In genomic region chr4:56127730-56128482, GRCm38 (mm10) we compare ENCODE assay signal across 17 mouse cellular contexts.
DNase-seq lines count a peak whose midpoint lies in the region; ATAC-seq and TF ChIP-seq lines count a peak whose summit lies in the region.
"Had no signal": no experiment of that assay in that cellular context is flagged by ENCODE, and none has a peak within 500 bp of the region (broad histone marks: within the 10 kb centered on the region; RNA-seq: fewer than 3 reads in every experiment).

No protein-coding gene starts in this region.

- peak; percentile 5 for DNase-seq in adrenal gland, postnatal 25 days
- DNase-seq in adrenal gland, adult 8-10 months = no peak
- DNase-seq in hindbrain, embryonic 14.5 days (ENCODE audit: low spot score) = peak; percentile 44
- DNase-seq in midbrain, embryonic 14.5 days = peak; percentile 50
- DNase-seq in midbrain, embryonic 11.5 days (ENCODE audit: low spot score, missing footprints) = no peak
- DNase-seq in midbrain, postnatal 0 days (ENCODE audit: low spot score) = peak; percentile 67
- no peak for DNase-seq in embryo, embryonic 10 days (ENCODE audit: low spot score)
- DNase-seq: adrenal gland, adult 2 months; cerebellum, adult 9-10 months; embryo, embryonic 11 days; gastrocnemius, postnatal 36 days; thymus, postnatal 4 days had no signal

- no peaks in the 10 kb centered on the region for H3K36me3 ChIP-seq in hindbrain, embryonic 14.5 days (replicated peaks; ENCODE audit: control insufficient read depth, insufficient read depth)
- H3K36me3 ChIP-seq in hindbrain, embryonic 12.5 days = no peaks in the 10 kb centered on the region
- no peaks in the 10 kb centered on the region for H3K36me3 ChIP-seq in midbrain, embryonic 14.5 days (ENCODE audit: control insufficient read depth, insufficient read depth, low read length)
- H3K36me3 ChIP-seq in midbrain, embryonic 11.5 days (ENCODE audit: control insufficient read depth, insufficient read depth, low read length) = no peaks in the 10 kb centered on the region
- no peaks in the 10 kb centered on the region for H3K36me3 ChIP-seq in midbrain, postnatal 0 days (ENCODE audit: insufficient read depth, low read length)
- H3K36me3 ChIP-seq: limb, embryonic 12.5 days had no signal

- no peaks in the 10 kb centered on the region for H3K27me3 ChIP-seq in hindbrain, embryonic 14.5 days (ENCODE audit: control insufficient read depth, insufficient read depth, low read length)
- no peaks in the 10 kb centered on the region for H3K27me3 ChIP-seq in hindbrain, embryonic 12.5 days
- H3K27me3 ChIP-seq in midbrain, embryonic 14.5 days (ENCODE audit: control insufficient read depth, insufficient read depth, low read length) = no peaks in the 10 kb centered on the region
- no peaks in the 10 kb centered on the region for H3K27me3 ChIP-seq in midbrain, embryonic 11.5 days (ENCODE audit: control insufficient read depth, insufficient read depth, low read length)
- no peaks in the 10 kb centered on the region for H3K27me3 ChIP-seq in midbrain, postnatal 0 days (ENCODE audit: insufficient read depth, low read length)
- H3K27me3 ChIP-seq: limb, embryonic 12.5 days had no signal

- WGBS in hindbrain, embryonic 14.5 days = 43% methylated on average over 8 of the region's 8 CpGs
- 50% methylated on average over 8 of the region's 8 CpGs for WGBS in hindbrain, embryonic 12.5 days
- WGBS in midbrain, embryonic 14.5 days = 43% methylated on average over 8 of the region's 8 CpGs
- 80% methylated on average over 8 of the region's 8 CpGs for WGBS in midbrain, embryonic 11.5 days
- 42% methylated on average over 8 of the region's 8 CpGs for WGBS in midbrain, postnatal 0 days

- no peak overlapping the region for H3K9ac ChIP-seq in hindbrain, embryonic 14.5 days
- H3K9ac ChIP-seq in hindbrain, embryonic 12.5 days = no peak overlapping the region
- no peak overlapping the region for H3K9ac ChIP-seq in midbrain, embryonic 14.5 days (replicated peaks; ENCODE audit: low read length)
- H3K9ac ChIP-seq in midbrain, embryonic 11.5 days (ENCODE audit: low read length) = no peak overlapping the region
- no peak overlapping the region for H3K9ac ChIP-seq in midbrain, postnatal 0 days (replicated peaks; ENCODE audit: low read length, poor library complexity, severe bottlenecking)
- H3K9ac ChIP-seq: limb, embryonic 12.5 days; liver, embryonic 14.5 days had no signal

- no peak overlapping the region for H3K27ac ChIP-seq in hindbrain, embryonic 14.5 days
- H3K27ac ChIP-seq in hindbrain, embryonic 12.5 days = no peak overlapping the region
- no peak overlapping the region for H3K27ac ChIP-seq in midbrain, embryonic 14.5 days (replicated peaks; ENCODE audit: low read depth, low read length)
- no peak overlapping the region for H3K27ac ChIP-seq in midbrain, embryonic 11.5 days (ENCODE audit: low read depth, low read length)
- no peak overlapping the region for H3K27ac ChIP-seq in midbrain, postnatal 0 days (ENCODE audit: low read depth, low read length)
- H3K27ac ChIP-seq: left cerebral cortex, adult 2 months; limb, embryonic 12.5 days; liver, embryonic 14.5 days had no signal

- no peak overlapping the region for H3K4me2 ChIP-seq in hindbrain, embryonic 14.5 days (replicated peaks)
- no peak overlapping the region for H3K4me2 ChIP-seq in hindbrain, embryonic 12.5 days (replicated peaks)
- H3K4me2 ChIP-seq in midbrain, embryonic 14.5 days (ENCODE audit: low read length) = no peak overlapping the region
- H3K4me2 ChIP-seq in midbrain, embryonic 11.5 days = no peak overlapping the region
- H3K4me2 ChIP-seq in midbrain, postnatal 0 days (ENCODE audit: low read depth, low read length, poor library complexity, severe bottlenecking) = no peak overlapping the region
- H3K4me2 ChIP-seq: limb, embryonic 12.5 days had no signal

- H3K9me3 ChIP-seq in hindbrain, embryonic 14.5 days (ENCODE audit: control insufficient read depth, low read length) = no peaks in the 10 kb centered on the region
- H3K9me3 ChIP-seq in hindbrain, embryonic 12.5 days (replicated peaks) = no peaks in the 10 kb centered on the region
- no peaks in the 10 kb centered on the region for H3K9me3 ChIP-seq in midbrain, embryonic 14.5 days (ENCODE audit: control insufficient read depth, low read length)
- no peaks in the 10 kb centered on the region for H3K9me3 ChIP-seq in midbrain, embryonic 11.5 days (ENCODE audit: control insufficient read depth, low read length)
- H3K9me3 ChIP-seq in midbrain, postnatal 0 days (ENCODE audit: low read length) = no peaks in the 10 kb centered on the region
- H3K9me3 ChIP-seq: limb, embryonic 12.5 days had no signal

- peak; percentile 37; the same call in 1 of the 2 replicates for ATAC-seq in hindbrain, embryonic 14.5 days (ENCODE audit: low FRiP score)
- ATAC-seq in hindbrain, embryonic 12.5 days (ENCODE audit: low FRiP score) = no peak
- ATAC-seq in midbrain, embryonic 14.5 days (ENCODE audit: low FRiP score, low TSS enrichment) = no peak
- ATAC-seq in midbrain, embryonic 11.5 days (ENCODE audit: low FRiP score) = no peak
- ATAC-seq in midbrain, postnatal 0 days (ENCODE audit: low FRiP score) = no peak
- ATAC-seq: intestine, embryonic 16.5 days had no signal

- H3K4me1 ChIP-seq in hindbrain, embryonic 14.5 days (replicated peaks; ENCODE audit: control insufficient read depth, insufficient read depth, low read length) = no peaks in the 10 kb centered on the region
- H3K4me1 ChIP-seq in hindbrain, embryonic 12.5 days = no peaks in the 10 kb centered on the region
- H3K4me1 ChIP-seq in midbrain, embryonic 14.5 days (ENCODE audit: control insufficient read depth, insufficient read depth, low read length) = no peaks in the 10 kb centered on the region
- no peaks in the 10 kb centered on the region for H3K4me1 ChIP-seq in midbrain, embryonic 11.5 days (ENCODE audit: control insufficient read depth, insufficient read depth, low read length)
- peaks cover 2% of the 10 kb centered on the region; the same call in 1 of the 2 replicates for H3K4me1 ChIP-seq in midbrain, postnatal 0 days (ENCODE audit: insufficient read depth, low read length)
- H3K4me1 ChIP-seq: limb, embryonic 12.5 days had no signal

- no peak for TF ChIP-seq CTCF in midbrain, postnatal 0 days (IDR thresholded peaks at IDR 0.05)

- H3K4me3 ChIP-seq in hindbrain, embryonic 14.5 days (replicated peaks; ENCODE audit: low read length) = no peak overlapping the region
- H3K4me3 ChIP-seq in hindbrain, embryonic 12.5 days = no peak overlapping the region
- H3K4me3 ChIP-seq in midbrain, embryonic 14.5 days (replicated peaks; ENCODE audit: low read depth, low read length) = no peak overlapping the region
- no peak overlapping the region for H3K4me3 ChIP-seq in midbrain, embryonic 11.5 days (ENCODE audit: low read depth, low read length)
- no peak overlapping the region for H3K4me3 ChIP-seq in midbrain, postnatal 0 days (ENCODE audit: low read depth, low read length)
- H3K4me3 ChIP-seq: left cerebral cortex, adult 2 months; limb, embryonic 12.5 days had no signal

Comparison
In these comparisons a context has a peak if more than half of its experiments do, and no peak if none do; other contexts are left out.
1. DNase-seq: peak in adrenal gland, postnatal 25 days (single experiment), hindbrain, embryonic 14.5 days (single experiment), midbrain, embryonic 14.5 days (single experiment) and midbrain, postnatal 0 days (single experiment); none in adrenal gland, adult 8-10 months (single experiment), midbrain, embryonic 11.5 days (single experiment) and embryo, embryonic 10 days (single experiment).